Mouse (Mus musculus): ENCODE measurements around the gene Kxd1.

The Kxd1 gene

GRCm38 (mm10) chr8:70527512-70528181 lies at the start of gene Kxd1, which contains the start of gene Fkbp8:
Gene Kxd1, minus strand, starts transcription at chr8:70527956.
Gene Fkbp8, plus strand, starts transcription at chr8:70527724.
- peak; percentile 98 for DNase-seq

DNA sequence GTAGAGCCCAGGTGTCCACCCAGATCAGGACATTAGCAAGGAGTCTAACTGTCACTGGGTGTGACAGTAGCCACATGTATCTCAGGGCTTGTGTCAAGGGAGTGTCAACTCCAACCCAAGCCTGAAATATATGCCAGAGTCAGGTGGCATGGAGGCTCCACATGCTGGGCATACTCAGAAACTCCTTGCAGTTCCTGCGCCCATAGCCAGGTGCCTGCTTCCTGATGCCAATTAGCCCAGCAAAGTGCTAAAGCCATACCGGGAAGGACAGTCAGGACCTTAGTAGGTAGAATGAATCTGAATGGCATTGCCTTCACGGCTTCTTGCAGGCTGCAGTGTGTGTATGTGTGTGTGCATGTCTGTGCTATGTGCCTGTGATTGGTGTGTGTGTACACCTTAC lies 49.5 kb upstream of the Kxd1 start:
- DNase-seq = no peak

- no peak for DNase-seq
These were observed 47.2 kb upstream of the Kxd1 start for GRCm38 (mm10) chr8:70574915-70575314.

GRCm38 (mm10) chr8:70574302-70574701 lies 46.5 kb upstream of the Kxd1 start:
- DNase-seq = no peak

DNA sequence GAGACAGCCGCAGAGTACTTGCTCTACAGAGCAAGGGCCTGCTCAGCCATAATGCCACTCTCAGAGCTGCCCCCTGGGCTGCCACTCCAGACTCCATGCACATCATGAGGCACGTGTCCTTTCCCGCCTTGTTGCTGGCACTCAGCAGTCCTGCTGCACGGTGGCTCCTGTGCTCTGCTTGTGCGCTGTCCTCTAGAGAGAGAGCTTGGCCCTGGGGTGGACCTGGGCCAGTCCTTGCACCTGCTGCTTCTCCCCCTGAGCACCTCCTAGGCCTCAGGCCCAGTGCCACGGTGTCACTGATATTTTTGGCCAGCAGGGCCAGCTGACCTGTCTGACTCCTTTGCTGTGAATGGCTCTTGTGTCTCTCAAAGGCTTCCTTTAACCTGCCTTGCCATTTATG lies 43.2 kb upstream of the Kxd1 start:
- peak; percentile 58 for DNase-seq

GRCm38 (mm10) chr8:70570360-70570759 lies 42.6 kb upstream of the Kxd1 start:
- no peak for DNase-seq

- no peak for DNase-seq
These were observed 37.8 kb upstream of the Kxd1 start for GRCm38 (mm10) chr8:70565561-70565960.

DNA sequence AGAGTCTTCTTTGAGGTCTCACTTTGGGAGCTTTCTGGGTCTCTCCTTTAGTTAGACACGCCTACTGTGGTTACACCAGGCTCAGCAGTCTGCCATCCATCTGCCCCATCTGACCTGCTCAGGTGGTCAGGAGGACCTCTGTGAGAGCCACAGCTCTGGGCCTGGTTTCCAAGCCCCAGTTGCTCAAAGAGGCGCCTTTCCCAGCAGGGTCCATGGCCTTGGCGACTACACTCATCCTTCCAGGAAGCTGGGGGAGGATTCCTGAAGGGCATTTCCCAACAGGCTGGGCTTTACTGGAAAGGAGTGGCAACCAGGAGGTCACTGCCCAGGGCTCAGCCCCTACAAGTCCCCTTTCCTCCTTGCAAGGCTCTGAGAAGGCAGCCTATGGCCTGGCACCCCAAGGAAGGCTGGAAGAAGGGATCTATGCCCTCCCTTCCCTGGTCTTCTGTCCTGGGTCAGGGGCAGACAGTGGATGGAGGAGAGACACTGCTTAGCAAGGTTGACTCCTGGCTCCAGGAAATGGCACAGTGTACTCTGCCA lies 37.0 kb upstream of the Kxd1 start:
- DNase-seq = no peak

- no peak for DNase-seq
These were observed 36.1 kb upstream of the Kxd1 start for GRCm38 (mm10) chr8:70563763-70564387.

DNA sequence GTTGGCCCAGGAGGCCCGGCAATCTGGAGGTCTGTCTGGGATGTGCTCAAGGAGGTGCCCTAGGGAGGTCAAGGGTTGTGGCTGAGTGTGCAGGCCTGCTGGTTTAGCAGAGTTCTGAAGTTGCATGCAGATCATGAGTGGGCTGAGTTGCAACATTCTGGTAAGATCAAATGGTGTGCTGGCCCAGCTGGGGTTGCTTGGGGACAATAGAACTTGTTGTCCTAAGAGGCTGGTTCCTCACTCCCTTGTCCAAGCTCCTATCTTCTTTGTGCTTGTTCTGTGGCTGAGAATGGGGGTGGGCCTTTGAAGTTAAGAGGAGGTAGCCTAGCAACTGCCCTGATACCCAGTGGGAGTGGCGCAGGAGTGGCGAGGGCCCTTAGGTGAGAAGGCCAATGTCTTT lies 35.0 kb upstream of the Kxd1 start:
- DNase-seq = no peak

DNA sequence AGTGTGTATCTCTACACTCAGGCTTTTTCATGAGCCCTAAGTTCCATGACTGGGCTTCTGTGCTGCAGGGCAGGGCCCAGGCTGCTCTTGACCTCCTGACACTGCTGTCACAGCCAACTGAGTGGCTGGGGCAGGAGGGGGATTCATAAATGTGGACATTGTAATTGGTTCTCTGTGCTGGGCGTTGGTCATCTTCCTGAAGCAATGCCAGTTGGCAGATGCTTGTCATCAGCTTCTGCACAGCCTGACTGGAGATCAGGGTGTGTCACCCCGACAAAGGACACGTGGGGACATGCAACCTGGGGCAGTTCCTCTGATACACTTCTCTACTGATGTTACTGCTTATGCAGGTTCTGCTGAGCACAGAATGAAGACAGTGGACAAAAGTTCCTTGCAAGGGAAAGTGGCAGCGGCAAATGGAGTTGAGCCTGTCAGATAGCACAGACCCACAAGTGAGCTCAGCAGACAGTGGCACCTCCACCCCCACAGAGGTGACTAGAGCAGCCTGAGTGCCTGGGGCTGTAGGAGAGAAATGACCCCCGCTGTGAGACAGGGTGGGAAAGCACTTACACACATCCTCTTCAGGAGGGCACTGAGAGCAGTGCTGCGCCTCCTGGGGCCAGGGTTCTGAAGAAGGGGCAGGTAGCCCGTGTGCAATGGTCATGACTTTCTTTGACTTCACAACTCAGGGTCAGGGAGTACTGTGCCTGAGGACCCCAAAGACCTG lies 34.2 kb upstream of the Kxd1 start:
- DNase-seq = no peak

- DNase-seq = no peak
These were observed 33.6 kb upstream of the Kxd1 start for GRCm38 (mm10) chr8:70561357-70561756.

GRCm38 (mm10) chr8:70560564-70560963 lies 32.8 kb upstream of the Kxd1 start:
- no peak for DNase-seq

DNA sequence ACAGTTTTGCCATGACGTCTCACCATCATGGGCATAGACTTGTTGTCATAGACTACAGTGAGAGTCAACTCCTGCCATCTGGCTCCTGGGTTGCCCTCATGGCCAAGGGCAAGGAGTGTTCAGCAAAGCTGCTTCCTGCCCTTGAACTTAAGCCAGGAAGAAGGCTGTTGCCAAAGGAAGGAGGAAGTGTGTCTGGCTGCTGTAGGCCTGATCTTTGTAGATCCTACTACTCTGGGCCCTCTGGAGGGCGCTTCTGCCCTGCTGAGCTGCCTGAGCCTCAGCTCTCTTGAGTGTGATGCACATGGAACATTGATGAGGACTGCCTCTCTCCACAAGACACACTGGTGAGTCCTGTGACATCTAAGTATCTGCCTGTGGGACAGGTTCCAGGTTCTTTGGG lies 32.3 kb upstream of the Kxd1 start:
- peak; percentile 40 for DNase-seq

- no peak for DNase-seq
These were observed 31.2 kb upstream of the Kxd1 start for GRCm38 (mm10) chr8:70558983-70559382.

DNA sequence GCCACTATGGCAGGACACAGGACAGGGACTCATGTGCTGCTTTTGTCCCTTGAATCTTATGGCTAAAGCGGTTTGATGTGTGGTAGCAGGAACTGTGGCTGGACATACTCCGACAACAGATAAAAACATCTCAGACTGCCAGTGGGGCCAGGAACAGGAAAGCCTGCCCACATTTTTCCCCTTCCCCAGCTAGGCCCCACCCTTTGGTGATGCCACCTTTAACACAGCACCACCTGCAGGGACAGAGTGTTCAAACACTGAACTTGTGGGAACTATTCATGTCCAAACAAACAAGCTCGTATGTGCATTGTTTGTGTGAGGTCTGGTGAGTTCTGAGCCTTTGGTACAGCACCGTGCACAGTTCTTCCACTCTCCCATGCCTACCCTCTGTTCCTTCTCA lies 30.6 kb upstream of the Kxd1 start:
- no peak for DNase-seq

DNA sequence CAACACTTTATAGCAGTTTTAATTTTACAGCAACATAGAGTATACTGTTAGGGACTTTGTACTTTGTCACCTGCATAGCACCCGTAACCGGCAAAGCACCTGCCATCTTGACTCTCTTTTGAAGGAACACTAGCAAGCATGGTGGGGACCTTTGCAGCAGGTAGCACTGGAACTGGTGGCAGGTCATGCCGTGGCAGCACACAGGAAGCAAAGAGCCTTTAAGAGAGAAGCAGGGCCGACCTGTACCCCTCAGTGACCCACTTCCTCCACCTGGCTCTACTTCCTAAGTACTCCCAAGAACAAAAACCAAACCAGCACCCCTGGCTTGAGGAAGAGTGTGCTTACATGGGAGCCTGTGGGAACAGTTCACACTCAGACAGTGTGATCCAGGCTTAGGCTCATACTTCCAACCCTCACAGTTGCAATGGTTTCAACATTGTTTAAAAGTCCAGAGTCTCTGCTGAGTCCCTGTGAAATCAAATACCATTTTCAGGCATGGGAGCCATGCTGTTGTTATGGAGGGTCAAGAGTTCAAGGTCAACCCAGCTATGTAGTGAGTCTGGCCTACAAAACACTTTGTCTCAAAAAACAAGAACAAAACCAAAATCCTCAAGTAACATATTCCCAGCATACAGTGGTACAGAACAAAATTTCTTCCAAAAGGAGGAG lies 27.5 kb upstream of the Kxd1 start:
- DNase-seq = no peak

DNA sequence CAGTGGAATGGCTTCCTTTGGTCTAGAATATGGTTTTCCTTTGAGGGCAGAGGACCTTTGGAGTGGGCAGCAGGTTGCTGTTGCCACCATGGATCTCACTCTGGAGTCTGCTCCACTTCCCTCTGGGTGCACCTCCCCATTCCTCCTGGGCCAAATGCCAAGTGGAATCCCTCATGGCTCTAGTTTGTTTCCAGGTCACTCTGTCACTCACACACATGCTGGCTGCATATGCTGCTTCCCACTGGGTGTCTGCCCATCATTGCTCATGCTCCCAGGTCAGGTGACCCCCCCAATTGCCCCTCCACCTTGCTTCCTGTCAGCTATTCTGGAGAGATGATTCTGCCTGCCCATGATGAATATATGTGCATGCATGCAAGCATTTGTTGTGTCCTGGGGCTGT lies 26.0 kb upstream of the Kxd1 start:
- DNase-seq = peak; percentile 73

DNA sequence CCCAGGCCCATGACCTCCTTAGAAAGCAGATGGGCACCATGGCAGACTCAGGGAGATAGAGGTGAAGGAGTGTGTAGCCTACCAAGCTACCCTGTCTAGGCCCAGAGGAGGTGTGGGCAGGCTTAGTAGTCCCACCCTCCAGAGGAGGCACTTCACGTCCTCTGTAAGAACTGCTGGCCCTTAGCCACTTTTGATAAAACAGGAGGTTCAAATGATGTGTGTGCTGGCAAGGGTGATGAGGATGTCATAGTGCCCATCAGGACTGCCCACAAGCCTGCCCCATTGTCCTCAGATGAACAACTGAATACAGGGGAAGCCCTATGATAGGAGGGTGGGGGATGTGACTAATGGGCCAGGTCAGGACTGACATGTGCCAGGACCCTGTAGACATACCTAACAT lies 25.1 kb upstream of the Kxd1 start:
- DNase-seq = no peak

DNA sequence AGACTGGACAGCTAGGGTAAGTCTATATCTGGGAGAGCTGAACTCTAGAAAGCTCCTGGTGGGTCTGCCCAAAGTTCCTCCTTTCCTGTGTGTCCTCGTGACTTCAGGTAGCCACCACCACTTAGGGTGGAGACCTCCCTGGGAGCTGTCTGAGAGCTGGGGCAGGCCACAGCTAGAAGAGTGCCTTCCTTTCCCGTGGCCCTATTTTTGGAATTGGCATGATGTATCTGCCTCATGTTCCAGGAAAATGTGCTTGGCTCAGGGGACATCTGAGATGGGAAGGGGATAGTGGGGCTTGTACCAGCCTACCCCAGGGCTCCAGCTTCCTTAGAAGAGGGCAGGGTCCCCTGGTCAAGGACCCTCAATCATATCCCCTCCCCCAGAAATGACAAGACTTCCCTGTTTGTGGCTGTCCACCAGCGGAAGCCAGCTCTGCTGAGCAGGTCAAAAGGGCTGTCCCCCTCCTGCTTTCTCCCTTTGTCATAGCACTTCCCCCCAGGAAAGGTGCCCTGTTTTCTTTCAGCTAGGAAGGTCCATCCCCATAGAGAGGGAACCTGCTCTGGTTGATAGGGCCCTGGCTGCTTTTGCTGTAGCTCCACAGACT lies 23.9 kb upstream of the Kxd1 start:
- DNase-seq = no peak

DNA sequence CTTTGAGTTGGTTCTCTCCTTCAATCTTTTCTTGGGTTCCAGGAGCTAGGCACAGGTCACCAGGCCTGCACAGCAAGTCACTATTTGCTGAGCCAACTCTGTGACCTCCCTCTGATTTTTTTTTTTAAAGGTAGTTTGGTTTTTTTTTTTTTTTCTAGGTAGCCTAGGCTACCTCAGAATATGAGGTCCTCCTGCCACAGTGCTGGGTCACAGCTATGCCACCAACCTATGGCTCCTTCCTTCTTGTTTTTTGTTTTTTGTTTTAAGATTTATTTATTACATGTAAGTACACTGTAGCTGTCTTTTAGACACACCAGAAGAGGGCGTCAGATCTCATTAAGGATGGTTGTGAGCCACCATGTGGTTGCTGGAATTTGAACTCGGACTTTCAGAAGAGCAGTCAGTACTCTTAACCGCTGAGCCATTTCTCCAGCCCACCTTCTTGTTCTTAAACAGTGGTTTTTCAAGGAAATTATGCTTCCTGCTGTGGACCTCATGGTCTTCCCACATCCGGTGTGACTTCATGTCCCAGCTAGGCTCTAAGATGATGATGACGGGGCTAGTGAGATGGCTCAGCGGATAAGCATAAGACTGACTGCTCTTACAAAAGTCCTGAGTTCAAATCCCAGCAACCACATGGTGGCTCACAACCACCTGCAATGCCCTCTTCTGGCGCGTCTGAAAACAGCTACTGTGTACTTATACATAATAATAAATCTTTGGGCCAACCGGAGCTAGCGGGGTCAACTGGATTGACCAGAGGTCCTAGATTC lies 21.8 kb upstream of the Kxd1 start:
- DNase-seq = no peak

DNA sequence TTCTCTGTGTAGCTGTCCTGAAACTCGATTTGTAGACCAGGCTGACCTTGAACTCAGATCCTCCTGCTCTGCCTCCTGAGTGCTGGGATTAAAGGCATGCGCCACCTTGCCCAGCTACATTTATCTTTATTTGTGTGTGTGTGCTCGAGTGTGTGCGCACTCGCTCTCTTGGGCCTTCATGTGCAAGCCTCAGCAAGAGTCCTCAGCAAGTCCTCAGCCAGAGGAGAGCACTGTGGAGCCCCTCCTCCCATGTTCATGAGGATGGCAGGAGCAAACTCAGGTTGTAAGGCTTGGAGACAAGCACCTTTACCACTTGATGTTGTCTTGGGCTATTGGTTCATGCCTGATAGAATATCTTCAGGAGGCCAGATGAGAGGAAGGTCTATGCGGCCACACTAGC lies 20.0 kb upstream of the Kxd1 start:
- no peak for DNase-seq
